Mouse (Mus musculus): ENCODE measurements around the gene Tex261. TPM values are rescaled to one million over a fixed set of nuclear protein-coding genes. Genes with fewer than 3 reads are reported as not detected.
A peak's percentile ranks its signal among the peaks of the same experiment; 100 is the strongest.
"Not testable (repeated sequence)": the region's sequence is repeated elsewhere in the genome, so short reads cannot be mapped to it uniquely, and the experiment has no call there.

Gene Tex261
- polyA plus RNA-seq, 1 experiment from 2014 or later = 92.5 TPM

DNA sequence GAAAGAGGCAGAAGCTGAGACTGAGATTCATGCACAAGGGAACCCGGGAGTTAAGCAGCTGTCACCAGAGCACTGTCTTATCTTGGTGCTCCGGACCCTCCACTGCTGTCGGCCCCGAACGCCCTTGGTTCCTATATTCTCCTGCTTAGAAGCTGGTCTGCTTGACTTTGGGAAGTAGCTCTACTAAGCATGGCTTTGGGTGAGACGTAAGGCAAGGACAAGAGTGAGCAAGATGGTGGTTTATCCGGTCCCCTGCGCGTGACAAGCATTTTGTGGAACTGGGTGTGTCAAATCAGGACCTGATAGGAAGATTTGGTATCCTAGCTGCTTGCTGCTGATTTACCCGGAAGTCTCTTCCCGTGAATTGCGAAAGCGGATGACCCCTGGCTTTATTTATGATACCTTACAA, 19.9 kb upstream of the Tex261 start:
- H3K9me3 ChIP-seq (ENCODE audit: control insufficient read depth, low read length) = no peaks in the 10 kb centered on the region
- ATAC-seq (ENCODE audit: low read depth) = peak; percentile 5; the same call in 1 of the 2 replicates
- H3K4me2 ChIP-seq (ENCODE audit: low read depth, low read length) = peak overlapping the region; percentile 93
- peaks cover 5% of the 10 kb centered on the region; the same call in 1 of the 2 replicates for H3K4me1 ChIP-seq (ENCODE audit: control insufficient read depth, insufficient read depth, low read length)
- peak overlapping the region; percentile 79 for H3K4me3 ChIP-seq (ENCODE audit: low read depth, low read length)
- H3K27ac ChIP-seq (replicated peaks; ENCODE audit: low read depth, low read length) = peak overlapping the region; percentile 94
- 9% methylated on average over 13 of the region's 13 CpGs for WGBS
- H3K9ac ChIP-seq (ENCODE audit: low read depth, low read length) = peak overlapping the region; percentile 81
- H3K27me3 ChIP-seq (replicated peaks; ENCODE audit: control insufficient read depth, insufficient read depth, low read length) = no peaks in the 10 kb centered on the region
- peak; percentile 47 for DNase-seq (ENCODE audit: low spot score)
- peaks cover 15% of the 10 kb centered on the region; the same call in 1 of the 2 replicates for H3K36me3 ChIP-seq (ENCODE audit: control insufficient read depth, insufficient read depth, low read length)

DNA sequence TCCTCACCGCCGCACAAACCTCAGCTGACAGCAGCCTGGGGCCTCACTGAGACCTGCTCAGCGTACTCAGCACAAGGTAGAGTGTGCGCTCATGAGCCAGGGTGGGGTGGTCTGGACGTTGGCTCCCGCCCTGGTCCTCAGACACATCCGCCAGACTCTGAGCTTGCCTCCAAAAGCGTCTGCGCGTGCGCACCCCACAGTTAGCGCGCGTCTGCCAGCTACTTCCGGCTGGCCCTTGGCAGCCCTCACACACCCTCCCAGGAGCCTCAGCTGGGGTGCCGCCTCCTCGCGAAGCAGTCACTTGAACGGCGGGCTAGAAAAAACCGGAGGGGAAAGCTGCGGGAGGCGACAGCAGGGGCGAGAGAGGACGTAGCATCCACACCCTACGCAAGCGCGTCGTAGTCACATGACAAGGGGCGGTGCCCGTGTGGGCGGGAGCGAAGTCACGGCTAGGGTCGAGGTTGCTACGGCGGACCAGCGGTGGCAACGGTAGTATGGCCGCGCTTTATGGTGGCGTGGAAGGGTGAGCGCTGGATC, 19.2 kb upstream of the Tex261 start, which contains the start of gene Nagk:
Gene Nagk (plus strand): TSS at position 223 of the 537 bp plus-strand sequence.
- ATAC-seq (ENCODE audit: low read depth) (peak; percentile 95), DNase-seq (ENCODE audit: low spot score) (peak; percentile 97)
- 2% methylated on average over 26 of the region's 43 CpGs for WGBS
- Histone ChIP-seq H3K4me1 (ENCODE audit: control insufficient read depth, insufficient read depth, low read length) (peaks cover 5% of the 10 kb centered on the region; the same call in 1 of the 2 replicates), H3K27ac (replicated peaks; ENCODE audit: low read depth, low read length) (peak within 1 kb of the TSS; percentile 94), H3K9ac (ENCODE audit: low read depth, low read length) (peak within 1 kb of the TSS; percentile 81), H3K4me3 (ENCODE audit: low read depth, low read length) (peak within 1 kb of the TSS; percentile 79), H3K36me3 (ENCODE audit: control insufficient read depth, insufficient read depth, low read length) (peaks cover 13% of the 10 kb centered on the region; the same call in 1 of the 2 replicates), H3K27me3 (replicated peaks; ENCODE audit: control insufficient read depth, insufficient read depth, low read length) (no peaks in the 10 kb centered on the region), H3K9me3 (ENCODE audit: control insufficient read depth, low read length) (no peaks in the 10 kb centered on the region), H3K4me2 (ENCODE audit: low read depth, low read length) (peak within 1 kb of the TSS; percentile 93)

DNA sequence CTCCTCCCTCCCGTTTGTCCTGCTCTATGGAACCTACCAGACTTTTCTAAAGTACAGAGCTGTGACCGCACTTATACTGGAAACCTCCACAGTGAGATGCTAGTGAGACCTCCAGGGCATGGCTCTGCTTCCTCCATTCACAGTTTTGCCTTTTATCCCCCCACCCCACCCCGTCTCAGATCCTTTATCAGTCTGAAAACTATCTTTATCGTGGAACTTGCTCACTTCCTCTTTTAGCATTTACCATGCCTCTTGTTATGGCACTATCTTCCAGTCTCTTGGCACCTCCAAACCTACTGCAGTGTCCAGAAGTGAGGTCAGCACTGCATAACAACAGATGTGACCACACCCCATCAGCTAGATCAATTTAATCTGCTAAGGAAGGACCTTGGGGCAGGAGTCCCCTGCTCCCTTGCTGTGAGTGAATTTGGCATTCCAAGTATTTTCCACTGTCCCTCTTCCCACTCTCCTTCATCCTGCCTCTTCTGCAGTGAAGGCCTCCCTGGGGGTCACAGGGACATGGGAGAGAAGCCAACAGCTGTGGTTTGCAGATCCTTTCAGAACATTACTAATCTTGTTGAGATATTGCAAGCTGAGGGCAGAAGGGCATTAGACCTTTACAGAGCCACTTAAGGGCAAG, 15.8 kb upstream of the Tex261 start:
- no peaks in the 10 kb centered on the region for H3K9me3 ChIP-seq (ENCODE audit: control insufficient read depth, low read length)
- no peak overlapping the region for H3K4me3 ChIP-seq (ENCODE audit: low read depth, low read length)
- DNase-seq (ENCODE audit: low spot score) = no peak
- H3K9ac ChIP-seq (ENCODE audit: low read depth, low read length) = no peak overlapping the region
- H3K27ac ChIP-seq (replicated peaks; ENCODE audit: low read depth, low read length) = no peak overlapping the region
- peaks cover 5% of the 10 kb centered on the region; the same call in 1 of the 2 replicates for H3K4me1 ChIP-seq (ENCODE audit: control insufficient read depth, insufficient read depth, low read length)
- H3K27me3 ChIP-seq (replicated peaks; ENCODE audit: control insufficient read depth, insufficient read depth, low read length) = no peaks in the 10 kb centered on the region
- 66% methylated on average over 4 of the region's 4 CpGs for WGBS
- no peak for ATAC-seq (ENCODE audit: low read depth)
- no peak overlapping the region for H3K4me2 ChIP-seq (ENCODE audit: low read depth, low read length)
- no peaks in the 10 kb centered on the region for H3K36me3 ChIP-seq (ENCODE audit: control insufficient read depth, insufficient read depth, low read length)

DNA sequence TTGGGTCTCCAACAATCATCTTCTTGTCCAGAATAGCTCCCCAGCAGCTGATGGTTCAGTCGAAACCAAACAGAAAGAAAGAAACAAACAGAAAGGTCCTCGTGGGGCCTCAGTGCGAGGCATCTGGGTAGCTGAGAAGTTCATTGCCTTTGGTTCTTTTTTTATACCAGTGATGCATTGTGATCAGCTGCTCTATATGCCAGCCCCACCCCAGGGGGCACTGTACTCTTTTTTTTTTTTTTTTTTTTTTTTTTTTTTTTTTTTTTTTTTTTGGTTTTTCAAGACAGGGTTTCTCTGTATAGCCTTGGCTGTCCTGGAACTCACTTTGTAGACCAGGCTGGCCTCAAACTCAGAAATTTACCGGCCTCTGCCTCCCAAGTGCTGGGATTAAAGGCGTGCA, 14.9 kb upstream of the Tex261 start:
- H3K27ac ChIP-seq (replicated peaks; ENCODE audit: low read depth, low read length); ATAC-seq (ENCODE audit: low read depth); H3K36me3 ChIP-seq (ENCODE audit: control insufficient read depth, insufficient read depth, low read length); H3K9ac ChIP-seq (ENCODE audit: low read depth, low read length); H3K27me3 ChIP-seq (replicated peaks; ENCODE audit: control insufficient read depth, insufficient read depth, low read length); H3K4me3 ChIP-seq (ENCODE audit: low read depth, low read length); H3K9me3 ChIP-seq (ENCODE audit: control insufficient read depth, low read length); DNase-seq (ENCODE audit: low spot score); H3K4me1 ChIP-seq (ENCODE audit: control insufficient read depth, insufficient read depth, low read length); H3K4me2 ChIP-seq (ENCODE audit: low read depth, low read length): not testable (repeated sequence)
- 82% methylated on average over 5 of the region's 5 CpGs for WGBS

DNA sequence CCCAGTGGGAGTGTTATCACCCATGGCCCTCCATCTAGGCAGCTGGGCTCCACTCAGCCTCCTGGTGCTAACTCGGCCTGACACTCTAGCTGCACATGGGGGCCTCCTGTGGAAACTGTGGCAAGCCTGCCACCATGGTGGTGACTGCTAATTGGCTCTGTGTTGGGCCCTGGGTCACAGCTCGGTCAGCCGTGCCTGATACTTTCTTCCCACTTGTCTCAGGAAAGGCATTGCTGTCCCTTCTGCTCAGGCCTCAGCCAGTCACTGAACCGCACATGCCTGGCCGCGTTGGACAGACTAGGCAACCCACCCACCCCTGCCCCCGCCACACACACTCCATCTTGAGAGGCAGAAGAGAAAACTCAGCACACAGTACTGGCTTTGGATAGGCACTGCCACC, 12.9 kb upstream of the Tex261 start:
- WGBS = 69% methylated on average over 7 of the region's 7 CpGs
- peak; percentile 70 for DNase-seq (ENCODE audit: low spot score)

DNA sequence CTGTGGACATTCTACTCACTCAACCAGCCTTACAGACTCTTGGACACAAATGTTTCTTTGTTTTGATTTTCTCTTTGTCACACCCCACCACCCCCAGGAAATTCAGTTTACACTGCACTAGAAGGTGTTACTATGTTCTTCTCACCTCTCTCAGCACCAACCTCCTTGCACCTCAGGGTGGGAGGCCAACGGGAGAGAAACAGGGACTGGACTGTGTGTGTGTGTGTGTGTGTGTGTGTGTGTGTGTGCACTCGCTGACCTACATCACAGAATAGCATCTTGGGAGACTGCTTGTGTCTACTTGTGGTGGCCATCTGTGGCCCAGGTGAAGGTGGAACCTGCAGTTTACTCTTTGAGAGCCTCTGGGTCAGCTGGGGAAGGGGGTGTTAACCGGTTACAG, 10.8 kb upstream of the Tex261 start:
- Histone ChIP-seq H3K4me3 (ENCODE audit: low read depth, low read length) (no peak overlapping the region), H3K9me3 (ENCODE audit: control insufficient read depth, low read length) (no peaks in the 10 kb centered on the region), H3K4me2 (ENCODE audit: low read depth, low read length) (no peak overlapping the region), H3K9ac (ENCODE audit: low read depth, low read length) (no peak overlapping the region), H3K36me3 (ENCODE audit: control insufficient read depth, insufficient read depth, low read length) (no peaks in the 10 kb centered on the region), H3K27ac (replicated peaks; ENCODE audit: low read depth, low read length) (no peak overlapping the region), H3K27me3 (replicated peaks; ENCODE audit: control insufficient read depth, insufficient read depth, low read length) (no peaks in the 10 kb centered on the region), H3K4me1 (ENCODE audit: control insufficient read depth, insufficient read depth, low read length) (no peaks in the 10 kb centered on the region)
- ATAC-seq (ENCODE audit: low read depth) (no peak), DNase-seq (ENCODE audit: low spot score) (no peak)
- 69% methylated on average over 3 of the region's 3 CpGs for WGBS

More for the DNA sequence above, 12.9 kb upstream of the Tex261 start:
- no peaks in the 10 kb centered on the region for H3K9me3 ChIP-seq (ENCODE audit: control insufficient read depth, low read length)
- H3K4me1 ChIP-seq (ENCODE audit: control insufficient read depth, insufficient read depth, low read length) = no peaks in the 10 kb centered on the region
- H3K36me3 ChIP-seq (ENCODE audit: control insufficient read depth, insufficient read depth, low read length) = no peaks in the 10 kb centered on the region
- peak; percentile 88; the same call in 1 of the 2 replicates for ATAC-seq (ENCODE audit: low read depth)
- H3K4me3 ChIP-seq (ENCODE audit: low read depth, low read length) = no peak overlapping the region
- H3K27me3 ChIP-seq (replicated peaks; ENCODE audit: control insufficient read depth, insufficient read depth, low read length) = no peaks in the 10 kb centered on the region
- no peak overlapping the region for H3K9ac ChIP-seq (ENCODE audit: low read depth, low read length)
- no peak overlapping the region for H3K27ac ChIP-seq (replicated peaks; ENCODE audit: low read depth, low read length)
- H3K4me2 ChIP-seq (ENCODE audit: low read depth, low read length) = no peak overlapping the region

DNA sequence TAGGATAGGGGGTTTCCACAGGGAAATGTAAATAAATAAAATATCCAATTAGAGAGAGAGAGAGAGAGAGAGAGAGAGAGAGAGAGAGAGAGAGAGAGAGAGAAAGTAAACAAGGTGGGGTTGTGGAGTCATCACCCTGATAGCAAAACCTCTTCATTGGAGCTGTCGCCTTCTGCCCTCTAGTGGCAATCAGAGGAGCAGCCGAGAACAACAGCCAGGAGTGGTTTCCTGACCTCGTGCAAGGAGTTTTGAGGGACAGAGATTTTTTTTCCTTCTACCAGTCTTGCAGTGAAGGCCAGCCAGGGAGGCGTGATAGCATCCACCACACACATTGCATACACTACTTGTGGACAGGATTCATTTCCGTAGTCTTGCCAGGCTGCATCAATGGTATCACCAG, 3.4 kb upstream of the Tex261 start:
- H3K4me3 ChIP-seq (ENCODE audit: low read depth, low read length) = no peak overlapping the region
- no peaks in the 10 kb centered on the region for H3K27me3 ChIP-seq (replicated peaks; ENCODE audit: control insufficient read depth, insufficient read depth, low read length)
- DNase-seq (ENCODE audit: low spot score) = peak; percentile 42
- H3K27ac ChIP-seq (replicated peaks; ENCODE audit: low read depth, low read length) = no peak overlapping the region
- WGBS = 4% methylated on average over 5 of the region's 5 CpGs
- H3K9me3 ChIP-seq (ENCODE audit: control insufficient read depth, low read length) = no peaks in the 10 kb centered on the region
- no peaks in the 10 kb centered on the region for H3K36me3 ChIP-seq (ENCODE audit: control insufficient read depth, insufficient read depth, low read length)
- H3K4me2 ChIP-seq (ENCODE audit: low read depth, low read length) = no peak overlapping the region
- no peak overlapping the region for H3K9ac ChIP-seq (ENCODE audit: low read depth, low read length)
- no peak for ATAC-seq (ENCODE audit: low read depth)
- peaks cover 9% of the 10 kb centered on the region for H3K4me1 ChIP-seq (ENCODE audit: control insufficient read depth, insufficient read depth, low read length)

DNA sequence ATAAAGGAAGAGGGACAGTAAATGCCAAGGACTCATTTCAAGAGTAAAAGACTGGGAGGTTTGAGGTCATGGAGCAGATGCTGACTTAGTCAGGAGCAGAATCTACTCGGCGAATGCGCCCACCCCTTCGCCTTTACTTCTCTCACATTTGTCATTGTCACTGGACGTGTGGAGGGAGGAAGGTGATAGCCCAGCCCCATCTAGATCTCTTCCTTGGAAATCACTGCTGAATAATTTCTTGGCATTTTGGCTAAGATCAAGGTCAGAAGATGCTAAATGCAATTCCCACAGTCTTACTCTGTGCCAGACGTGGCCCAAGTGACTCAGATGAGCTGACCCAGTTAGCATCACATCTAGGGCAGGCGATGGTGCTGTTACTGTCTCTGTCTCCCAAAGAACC, 2.7 kb upstream of the Tex261 start:
- Histone ChIP-seq H3K27ac (replicated peaks; ENCODE audit: low read depth, low read length) (no peak overlapping the region), H3K36me3 (ENCODE audit: control insufficient read depth, insufficient read depth, low read length) (peaks cover 2% of the 10 kb centered on the region; the same call in 1 of the 2 replicates), H3K4me2 (ENCODE audit: low read depth, low read length) (no peak overlapping the region), H3K9ac (ENCODE audit: low read depth, low read length) (no peak overlapping the region), H3K27me3 (replicated peaks; ENCODE audit: control insufficient read depth, insufficient read depth, low read length) (no peaks in the 10 kb centered on the region), H3K9me3 (ENCODE audit: control insufficient read depth, low read length) (no peaks in the 10 kb centered on the region), H3K4me3 (ENCODE audit: low read depth, low read length) (no peak overlapping the region), H3K4me1 (ENCODE audit: control insufficient read depth, insufficient read depth, low read length) (peaks cover 10% of the 10 kb centered on the region)
- no peak for ATAC-seq (ENCODE audit: low read depth)
- 78% methylated on average over 7 of the region's 7 CpGs for WGBS
- DNase-seq (ENCODE audit: low spot score) = no peak

All from embryonic facial prominence, embryonic 14.5 days (tissue).